Mouse (Mus musculus): ENCODE data around the gene 2410137M14Rik. TPM values are rescaled to one million over a fixed set of nuclear protein-coding genes. Genes with fewer than 3 reads are reported as not detected.
"Not testable (repeated sequence)": the region's sequence is repeated elsewhere in the genome, so short reads cannot be mapped to it uniquely, and the experiment has no call there.

2410137M14Rik gene
- not detected in 2 replicates for polyA plus RNA-seq (2016; fragmentation: Nextera tagmentation; extraction: Ambion mirVana)

- H3K27me3 ChIP-seq = 0 out of 2 replicates have a peak, but pooled peaks cover 13% of the 10 kb centered on the region
- H3K27ac ChIP-seq = no peak within 1 kb of the TSS
- H3K4me2 ChIP-seq = no peak within 1 kb of the TSS
- peaks cover 13% of the 10 kb centered on the region for H3K4me1 ChIP-seq
- no peaks in the 10 kb centered on the region for H3K36me3 ChIP-seq (replicated peaks)
- 18% methylated on average over 18 of the region's 18 CpGs for WGBS
- no peak within 1 kb of the TSS for H3K9ac ChIP-seq
- H3K4me3 ChIP-seq (replicated peaks) = no peak within 1 kb of the TSS
- H3K9me3 ChIP-seq = no peaks in the 10 kb centered on the region
- ATAC-seq (ENCODE audit: low FRiP score) = no peak
Measured at GRCm38 (mm10) chr17:36981221-36981813, at the start of gene 2410137M14Rik. 2410137M14Rik (minus strand) TSS chr17:36981237.

DNA sequence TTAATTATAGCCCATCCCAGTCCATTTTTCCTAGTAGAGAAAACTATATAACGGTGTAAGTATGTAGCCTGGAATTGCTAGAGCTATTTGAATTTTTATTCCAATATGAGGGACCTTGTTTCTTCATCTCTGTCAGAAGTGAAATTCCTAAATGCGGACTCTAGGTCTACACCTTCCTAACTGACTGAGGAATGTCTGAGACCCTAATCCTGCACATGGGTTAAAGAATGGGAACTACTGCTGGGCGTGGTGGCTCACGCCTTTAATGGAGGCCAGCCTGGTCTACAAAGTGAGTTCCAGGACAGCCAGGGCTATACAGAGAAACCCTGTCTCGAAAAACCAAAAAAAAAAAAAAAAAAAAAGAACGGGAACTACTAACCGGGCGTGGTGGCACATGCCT is 48.1 kb upstream of the 2410137M14Rik start:
- Histone ChIP-seq H3K4me2 (peak overlapping the region; percentile 51), H3K36me3 (replicated peaks) (no peaks in the 10 kb centered on the region), H3K9ac (peak overlapping the region; percentile 43; the same call in 1 of the 2 replicates), H3K27me3 (no peaks in the 10 kb centered on the region), H3K9me3 (no peaks in the 10 kb centered on the region), H3K27ac (peak overlapping the region; percentile 97), H3K4me3 (replicated peaks) (peak overlapping the region; percentile 36), H3K4me1 (peaks cover 11% of the 10 kb centered on the region; the same call in 1 of the 2 replicates)
- 60% methylated on average over 8 of the region's 8 CpGs for WGBS
- ATAC-seq (ENCODE audit: low FRiP score) = peak; percentile 16

DNA sequence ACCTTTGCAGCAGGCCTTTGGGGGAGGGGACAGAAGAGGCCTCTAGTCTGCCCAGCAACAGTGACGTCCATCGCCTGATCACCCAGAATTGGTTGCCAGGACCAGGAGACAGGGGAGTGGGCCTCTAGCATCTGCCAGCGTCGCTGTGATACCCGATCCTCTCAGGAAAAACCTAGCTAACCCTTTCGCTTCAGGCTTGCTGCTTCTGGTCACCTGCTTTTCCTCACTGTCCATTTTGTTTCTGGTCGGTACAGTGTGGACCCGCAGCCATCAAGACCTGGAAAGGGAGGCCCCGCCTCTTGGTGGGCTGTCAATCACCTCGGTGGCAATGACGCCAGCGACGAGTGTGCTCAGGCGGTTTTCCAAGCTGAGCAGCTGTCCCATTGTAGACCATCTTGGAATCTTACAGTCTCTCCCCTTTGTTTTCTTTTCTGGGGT is 47.7 kb upstream of the 2410137M14Rik start:
- H3K4me2 ChIP-seq = peak overlapping the region; percentile 51
- peak overlapping the region; percentile 36 for H3K4me3 ChIP-seq (replicated peaks)
- peak; percentile 99 for ATAC-seq (ENCODE audit: low FRiP score)
- H3K4me1 ChIP-seq = peaks cover 11% of the 10 kb centered on the region; the same call in 1 of the 2 replicates
- H3K9me3 ChIP-seq = no peaks in the 10 kb centered on the region
- 0% methylated on average over 14 of the region's 14 CpGs for WGBS
- peak overlapping the region; percentile 97 for H3K27ac ChIP-seq
- no peaks in the 10 kb centered on the region for H3K36me3 ChIP-seq (replicated peaks)
- no peaks in the 10 kb centered on the region for H3K27me3 ChIP-seq
- H3K9ac ChIP-seq = peak overlapping the region; percentile 43; the same call in 1 of the 2 replicates

DNA sequence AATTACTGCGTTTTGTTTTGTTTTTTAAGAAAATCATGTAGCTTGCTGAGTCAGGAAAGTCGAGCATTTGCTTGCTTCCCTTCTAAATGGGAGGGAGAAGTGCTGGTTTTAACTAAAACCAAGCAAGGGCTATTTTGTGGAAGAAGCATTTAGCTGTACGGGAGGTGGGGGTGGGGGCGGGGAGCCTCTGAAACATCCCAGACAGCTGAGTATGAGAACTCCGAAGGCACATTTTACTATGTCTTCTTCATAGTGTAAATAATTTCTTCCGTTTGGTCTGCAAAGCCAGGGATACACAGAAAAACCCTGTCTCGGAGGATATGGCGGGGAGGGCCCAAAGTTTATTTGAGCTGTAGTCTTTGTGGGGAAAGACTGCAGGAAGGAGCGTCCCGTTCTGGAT is 47.2 kb upstream of the 2410137M14Rik start:
- Histone ChIP-seq H3K4me3 (replicated peaks) (peak overlapping the region; percentile 36), H3K9ac (peak overlapping the region; percentile 43; the same call in 1 of the 2 replicates), H3K9me3 (no peaks in the 10 kb centered on the region), H3K4me1 (peaks cover 11% of the 10 kb centered on the region; the same call in 1 of the 2 replicates), H3K27ac (peak overlapping the region; percentile 97), H3K36me3 (replicated peaks) (no peaks in the 10 kb centered on the region), H3K4me2 (peak overlapping the region; percentile 51), H3K27me3 (no peaks in the 10 kb centered on the region)
- ATAC-seq (ENCODE audit: low FRiP score) = 0 out of 2 replicates have a peak, but pooled peaks have one; percentile 8
- WGBS = 3% methylated on average over 10 of the region's 10 CpGs

DNA sequence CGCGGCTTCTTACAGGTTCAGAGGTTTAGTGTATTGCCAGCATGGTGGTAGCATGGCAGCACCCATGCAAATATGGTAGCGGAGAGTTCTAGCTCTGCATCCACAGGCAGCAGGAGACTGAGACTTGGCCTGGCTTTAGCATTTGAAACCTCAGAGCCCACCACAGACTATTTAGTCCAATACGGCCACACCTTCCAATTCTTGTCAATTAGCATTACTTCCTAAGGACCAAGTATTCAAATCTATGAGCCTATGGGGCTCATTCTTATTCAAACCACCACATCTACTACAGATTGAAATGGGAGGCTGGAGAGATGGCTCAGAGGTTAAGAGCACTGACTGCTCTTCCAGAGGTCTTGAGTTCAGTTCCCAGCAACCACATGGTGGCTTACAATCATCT is 46.4 kb upstream of the 2410137M14Rik start:
- Histone ChIP-seq H3K9ac (no peak overlapping the region), H3K9me3 (no peaks in the 10 kb centered on the region), H3K36me3 (replicated peaks) (no peaks in the 10 kb centered on the region), H3K27ac (peak overlapping the region; percentile 97; the same call in 1 of the 2 replicates), H3K4me1 (peaks cover 11% of the 10 kb centered on the region; the same call in 1 of the 2 replicates), H3K27me3 (no peaks in the 10 kb centered on the region), H3K4me2 (no peak overlapping the region), H3K4me3 (replicated peaks) (no peak overlapping the region)
- no peak for ATAC-seq (ENCODE audit: low FRiP score)
- over 99% methylated on average over 4 of the region's 4 CpGs for WGBS

GRCm38 (mm10) chr17:37026425-37026824 is 45.4 kb upstream of the 2410137M14Rik start:
- H3K36me3 ChIP-seq (replicated peaks) = no peaks in the 10 kb centered on the region
- ATAC-seq (ENCODE audit: low FRiP score) = no peak
- H3K4me1 ChIP-seq = peaks cover 11% of the 10 kb centered on the region; the same call in 1 of the 2 replicates
- no peaks in the 10 kb centered on the region for H3K9me3 ChIP-seq
- H3K4me2 ChIP-seq = no peak overlapping the region
- no peak overlapping the region for H3K9ac ChIP-seq
- H3K27ac ChIP-seq = no peak overlapping the region
- H3K4me3 ChIP-seq (replicated peaks) = no peak overlapping the region
- H3K27me3 ChIP-seq = no peaks in the 10 kb centered on the region
- WGBS = 59% methylated on average over 2 of the region's 2 CpGs

DNA sequence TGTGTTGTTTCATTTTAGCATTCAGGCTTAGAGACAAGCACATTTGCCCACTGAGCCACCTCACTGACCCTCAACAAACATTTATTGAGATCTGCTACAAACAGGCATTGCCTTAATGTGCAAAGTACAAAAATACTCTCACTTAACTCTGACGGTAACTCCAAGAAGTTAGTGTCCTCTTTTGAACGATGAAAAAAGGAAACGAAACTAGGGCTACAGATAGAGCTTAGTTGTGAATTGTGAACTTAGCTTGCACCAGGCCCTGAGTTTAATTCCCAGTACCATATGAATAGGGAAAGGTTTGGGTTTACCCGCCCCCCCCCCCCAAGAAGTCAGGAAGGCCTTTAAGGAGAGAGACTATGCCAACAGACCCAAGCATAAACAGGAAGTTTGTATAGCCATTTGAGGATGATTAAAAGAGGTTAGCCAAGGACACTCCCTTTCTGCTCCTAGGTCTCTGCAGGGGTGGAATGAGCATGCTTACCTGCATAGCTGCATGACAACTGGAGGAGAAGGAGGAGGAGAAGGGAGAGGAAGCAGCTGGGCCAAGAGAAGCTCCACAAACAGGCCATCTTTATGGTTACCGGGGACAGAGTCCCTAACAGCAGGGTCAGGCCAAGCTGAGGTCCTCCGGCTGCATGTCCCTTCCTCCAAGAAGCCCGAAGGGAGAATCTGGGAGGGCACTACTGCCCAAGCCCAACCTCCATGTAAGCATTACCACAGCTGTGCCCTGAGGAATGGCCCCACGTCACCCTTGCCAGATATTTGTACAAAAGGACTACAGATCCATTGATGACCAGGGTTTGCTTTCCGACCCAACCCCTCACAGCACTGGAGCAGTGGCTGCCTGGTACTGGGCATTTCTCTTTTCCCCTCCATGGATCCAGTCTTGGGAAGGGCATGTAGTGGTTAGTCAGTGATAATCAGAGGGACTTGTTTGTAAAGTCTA is 41.9 kb upstream of the 2410137M14Rik start, which contains the start of gene Mog:
Gene Mog (minus strand): TSS at position 771 of the 949 bp plus-strand sequence.
- Histone ChIP-seq H3K36me3 (replicated peaks) (no peaks in the 10 kb centered on the region), H3K4me3 (replicated peaks) (no peak within 1 kb of the TSS), H3K4me1 (peaks cover 7% of the 10 kb centered on the region; the same call in 1 of the 2 replicates), H3K9me3 (no peaks in the 10 kb centered on the region), H3K4me2 (no peak within 1 kb of the TSS), H3K9ac (no peak within 1 kb of the TSS), H3K27ac (no peak within 1 kb of the TSS), H3K27me3 (no peaks in the 10 kb centered on the region)
- ATAC-seq (ENCODE audit: low FRiP score) = no peak
- 83% methylated on average over 9 of the region's 9 CpGs for WGBS

DNA sequence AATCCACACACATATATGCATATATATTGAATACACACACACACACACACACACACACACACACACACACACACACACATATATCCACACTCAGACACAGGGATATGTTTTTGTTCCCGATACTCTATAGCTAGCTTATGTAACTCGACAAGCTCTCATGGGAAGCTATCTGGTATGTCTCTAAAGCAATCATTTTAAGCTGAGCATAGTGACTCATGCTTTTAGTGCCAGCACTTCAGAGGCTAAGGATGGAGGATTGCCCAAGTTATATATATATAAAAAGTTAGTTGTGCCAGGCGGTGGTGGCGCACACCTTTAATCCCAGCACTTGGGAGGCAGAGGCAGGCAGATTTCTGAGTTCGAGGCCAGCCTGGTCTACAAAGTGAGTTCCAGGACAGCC is 38.2 kb upstream of the 2410137M14Rik start:
- not testable (repeated sequence) for ATAC-seq (ENCODE audit: low FRiP score); H3K36me3 ChIP-seq (replicated peaks); H3K4me3 ChIP-seq (replicated peaks); H3K4me1 ChIP-seq; H3K9ac ChIP-seq; H3K4me2 ChIP-seq; H3K27me3 ChIP-seq; H3K27ac ChIP-seq; H3K9me3 ChIP-seq
- WGBS = 97% methylated on average over 5 of the region's 5 CpGs

DNA sequence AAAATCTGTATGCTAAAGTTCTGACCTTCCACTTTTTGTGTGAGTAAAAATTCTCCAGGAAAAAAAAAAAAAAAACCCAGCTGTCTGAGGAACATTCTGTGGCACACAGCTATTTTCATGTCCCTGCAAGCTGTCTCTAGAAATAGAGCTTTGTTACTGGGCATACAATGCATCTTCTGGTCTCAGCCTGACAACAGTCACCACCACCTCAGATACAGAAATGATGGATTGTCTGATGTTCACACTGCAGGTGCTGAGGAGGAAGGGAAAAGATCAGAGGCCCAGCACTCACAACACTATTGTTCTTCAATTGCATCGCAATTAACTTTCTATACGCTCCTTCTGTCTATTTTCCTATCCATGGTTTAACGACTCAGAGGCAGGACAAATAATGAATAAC is 37.3 kb upstream of the 2410137M14Rik start:
- H3K4me2 ChIP-seq = no peak overlapping the region
- ATAC-seq (ENCODE audit: low FRiP score) = no peak
- WGBS = 66% methylated on average over 3 of the region's 3 CpGs
- H3K4me1 ChIP-seq = no peaks in the 10 kb centered on the region
- no peaks in the 10 kb centered on the region for H3K27me3 ChIP-seq
- no peak overlapping the region for H3K9ac ChIP-seq
- 0 out of 2 replicates have a peak overlapping the region, but pooled peaks have one; percentile 9 for H3K27ac ChIP-seq
- no peaks in the 10 kb centered on the region for H3K9me3 ChIP-seq
- no peak overlapping the region for H3K4me3 ChIP-seq (replicated peaks)
- no peaks in the 10 kb centered on the region for H3K36me3 ChIP-seq (replicated peaks)

DNA sequence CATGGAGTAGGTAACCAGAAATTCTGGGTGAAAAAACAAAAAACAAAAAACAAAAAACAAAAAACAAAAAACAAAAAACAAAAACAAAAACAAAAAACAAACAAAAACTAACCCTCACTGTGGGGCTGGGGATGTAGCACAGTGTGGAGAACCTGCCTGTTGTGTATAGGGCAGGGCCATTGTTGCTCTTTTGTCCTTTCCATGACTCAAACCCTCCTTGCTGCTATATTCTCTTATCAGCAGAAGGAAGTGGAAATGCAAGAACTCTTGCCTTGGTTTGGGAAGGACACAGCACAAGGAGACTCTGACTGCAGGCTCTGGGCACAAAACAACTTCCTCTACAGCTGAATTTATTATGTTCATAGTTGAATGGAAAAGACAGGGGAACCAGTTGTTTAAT is 35.3 kb upstream of the 2410137M14Rik start:
- no peaks in the 10 kb centered on the region for H3K9me3 ChIP-seq
- H3K36me3 ChIP-seq (replicated peaks) = peaks cover 2% of the 10 kb centered on the region
- ATAC-seq (ENCODE audit: low FRiP score) = no peak
- no peaks in the 10 kb centered on the region for H3K4me1 ChIP-seq
- no peaks in the 10 kb centered on the region for H3K27me3 ChIP-seq
- H3K27ac ChIP-seq = no peak overlapping the region
- no peak overlapping the region for H3K4me3 ChIP-seq (replicated peaks)
- H3K9ac ChIP-seq = no peak overlapping the region
- no peak overlapping the region for H3K4me2 ChIP-seq

- 78% methylated on average over 5 of the region's 5 CpGs for WGBS
- no peak overlapping the region for H3K4me3 ChIP-seq (replicated peaks)
- peaks cover 43% of the 10 kb centered on the region for H3K36me3 ChIP-seq (replicated peaks)
- H3K4me2 ChIP-seq = no peak overlapping the region
- no peak overlapping the region for H3K9ac ChIP-seq
- no peaks in the 10 kb centered on the region for H3K27me3 ChIP-seq
- no peaks in the 10 kb centered on the region for H3K9me3 ChIP-seq
- no peak for ATAC-seq (ENCODE audit: low FRiP score)
- no peak overlapping the region for H3K27ac ChIP-seq
- no peaks in the 10 kb centered on the region for H3K4me1 ChIP-seq
Measured at GRCm38 (mm10) chr17:37012141-37012540, 31.1 kb upstream of the 2410137M14Rik start.

- no peaks in the 10 kb centered on the region for H3K27me3 ChIP-seq
- H3K4me1 ChIP-seq = no peaks in the 10 kb centered on the region
- no peak overlapping the region for H3K9ac ChIP-seq
- no peak overlapping the region for H3K27ac ChIP-seq
- peaks cover 47% of the 10 kb centered on the region for H3K36me3 ChIP-seq (replicated peaks)
- 68% methylated on average over 3 of the region's 3 CpGs for WGBS
- ATAC-seq (ENCODE audit: low FRiP score) = no peak
- H3K4me2 ChIP-seq = no peak overlapping the region
- H3K9me3 ChIP-seq = no peaks in the 10 kb centered on the region
- no peak overlapping the region for H3K4me3 ChIP-seq (replicated peaks)
Measured at GRCm38 (mm10) chr17:37011719-37012118, 30.7 kb upstream of the 2410137M14Rik start.

All from forebrain, embryonic 12.5 days (tissue).